Mouse (Mus musculus): ENCODE data around the gene Glt28d2.
"Not testable (repeated sequence)": the region's sequence is repeated elsewhere in the genome, so short reads cannot be mapped to it uniquely, and the experiment has no call there.

Gene Glt28d2

DNA sequence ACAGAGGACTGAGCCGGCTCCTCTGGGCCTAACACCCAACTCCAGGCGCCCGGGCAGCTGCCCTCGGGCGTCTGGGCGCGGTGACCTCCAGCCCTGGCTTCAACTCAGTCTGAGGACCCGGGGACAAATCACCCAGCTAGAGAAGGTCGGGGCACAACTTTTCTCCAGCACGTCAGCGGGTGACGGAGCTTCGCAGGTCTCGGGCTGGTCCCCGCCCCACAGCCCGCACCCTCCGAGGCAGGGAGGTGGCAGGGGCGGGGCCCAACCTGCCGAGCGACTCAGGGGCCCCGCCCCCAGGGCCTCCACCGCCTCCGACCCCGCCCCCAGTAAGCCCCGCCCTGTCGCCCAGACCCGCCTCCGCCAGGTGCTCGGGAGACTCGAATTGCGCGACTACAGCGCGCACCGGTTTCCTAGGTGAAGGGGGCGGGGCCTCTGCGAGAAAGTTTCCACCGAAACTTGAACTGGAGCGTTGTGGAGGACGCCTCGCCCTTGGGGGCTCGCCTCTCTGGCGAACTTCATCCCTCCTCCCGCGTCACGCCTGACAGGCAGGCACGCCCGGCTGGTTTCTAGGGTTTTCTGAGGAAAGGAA is at the start of gene Glt28d2, which contains the start of gene Gm37240:
Gene Glt28d2, minus strand, starts transcription at position 278 of the 589 bp plus-strand sequence.
Gene Gm37240, minus strand, starts transcription at position 280 of the 589 bp plus-strand sequence.
- in situ Hi-C loops (cut with MboI, MseI): no loop called here

DNA sequence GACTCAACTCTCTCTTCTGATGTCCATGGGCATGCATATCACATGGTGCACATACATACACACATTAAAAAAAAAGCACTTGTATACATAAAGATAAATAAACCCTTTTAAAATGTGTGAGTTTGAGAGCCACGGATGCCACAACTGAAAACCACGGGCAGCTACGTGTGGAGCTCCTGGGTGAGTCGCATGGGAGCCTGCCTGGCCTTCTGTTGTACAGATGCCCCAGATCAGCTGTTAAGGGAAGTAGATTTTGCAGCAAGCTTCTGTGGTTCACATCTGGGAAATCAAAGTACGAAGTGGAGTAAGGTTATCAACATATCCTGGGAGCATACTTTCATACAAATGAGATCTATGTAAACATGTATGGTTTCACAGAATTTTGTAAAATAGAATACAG is 46.3 kb upstream of the Glt28d2 start:
- in situ Hi-C loops (cut with MboI, MseI): no loop called here

DNA sequence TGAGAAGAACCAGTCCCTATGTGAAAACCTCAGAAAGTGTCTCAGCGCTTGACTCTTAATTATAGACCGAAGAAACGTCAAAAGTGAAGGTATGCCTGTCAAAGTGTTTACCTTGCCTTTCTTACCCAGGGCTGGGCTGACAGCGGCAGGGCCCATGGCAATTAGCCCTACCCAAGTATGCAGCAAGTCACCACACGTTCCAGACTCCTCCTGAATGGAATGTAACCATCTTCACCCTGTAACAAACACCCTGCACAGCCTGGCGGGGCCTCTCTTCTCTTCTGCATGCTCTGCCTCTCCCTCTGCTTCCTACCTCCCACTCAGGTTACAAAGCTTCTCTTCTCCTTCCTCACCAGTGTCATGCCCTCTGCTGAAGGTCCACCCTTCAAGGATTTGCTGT is 44.5 kb upstream of the Glt28d2 start:
- in situ Hi-C loops (cut with MboI, MseI): no loop called here

DNA sequence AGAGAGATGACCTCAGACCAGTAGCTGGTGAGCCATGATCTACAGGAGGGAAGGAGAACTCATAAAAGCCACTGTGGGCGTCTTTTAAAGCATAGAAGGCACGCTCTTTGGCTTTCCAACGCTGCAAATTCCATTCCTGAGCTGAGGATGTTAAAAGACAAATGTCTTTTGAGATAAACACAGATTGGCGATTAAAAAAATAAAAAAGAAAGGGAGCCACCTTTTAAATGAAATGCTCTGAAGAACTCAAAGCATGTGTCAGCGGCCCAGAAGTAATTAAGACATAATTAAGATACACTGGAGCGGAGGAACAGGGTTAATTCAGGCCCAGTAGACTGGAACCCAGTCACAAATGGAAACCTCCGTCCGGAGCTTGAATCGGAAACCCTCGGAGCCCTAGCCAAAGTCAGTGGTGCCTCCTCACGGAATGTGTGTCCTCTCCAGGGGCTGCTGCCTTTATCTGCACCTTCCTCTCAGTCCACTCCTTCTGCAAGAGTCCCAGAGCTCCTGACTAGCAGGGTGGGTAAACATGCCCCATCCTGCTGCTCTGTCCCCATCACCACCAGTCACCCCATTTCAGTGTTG is 43.4 kb upstream of the Glt28d2 start:
- in situ Hi-C loops (cut with MboI, MseI): no loop called here

DNA sequence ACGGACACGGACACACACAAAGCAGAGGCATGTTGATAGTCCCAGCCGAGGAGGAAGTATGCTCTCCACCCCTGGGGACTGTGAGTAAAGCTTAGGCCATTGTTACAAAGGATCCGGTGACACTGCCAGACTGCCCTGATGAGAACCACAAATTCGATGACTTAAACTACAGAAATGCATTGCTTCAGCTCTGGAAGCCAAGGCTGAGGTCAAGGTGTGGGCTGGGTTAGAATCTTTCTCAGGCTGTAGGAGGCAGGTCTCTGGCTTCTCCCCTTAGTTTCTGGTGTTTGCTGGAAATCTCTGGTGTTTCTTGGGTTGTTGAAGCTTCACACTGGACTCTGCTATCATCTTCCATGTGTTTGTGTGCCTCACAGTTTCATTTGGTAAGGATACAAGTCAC is 42.4 kb upstream of the Glt28d2 start:
- in situ Hi-C loops (cut with MboI, MseI): loop anchor here (5.0 kb wide), 1 partner anchor 222 kb away; no protein-coding TSS in a partner anchor

DNA sequence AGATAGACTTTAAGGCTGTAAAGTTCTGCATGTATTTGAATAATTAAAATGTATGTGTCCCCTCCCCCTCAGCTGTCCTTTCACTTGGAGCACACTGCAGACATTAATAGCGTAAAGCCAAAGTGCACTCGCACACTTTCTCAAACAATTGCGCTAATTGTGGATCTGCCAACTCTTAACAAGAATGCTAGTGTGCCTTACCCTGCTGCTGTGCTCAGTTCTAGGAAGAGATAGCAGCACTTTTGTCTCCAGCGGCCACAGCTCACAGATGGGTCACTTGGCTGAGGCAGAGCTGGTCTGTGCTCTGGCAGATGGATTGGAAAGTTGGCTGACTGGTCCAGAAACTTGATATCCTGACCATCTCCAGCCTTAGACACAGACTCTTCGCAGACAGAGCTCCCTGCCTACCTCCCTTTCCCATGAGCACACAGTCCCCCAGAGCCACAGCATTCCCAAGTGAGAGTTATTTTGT is 40.9 kb upstream of the Glt28d2 start:
- in situ Hi-C loops (cut with MboI, MseI): loop anchor here (5.0 kb wide), 1 partner anchor 221 kb away; no protein-coding TSS in a partner anchor

DNA sequence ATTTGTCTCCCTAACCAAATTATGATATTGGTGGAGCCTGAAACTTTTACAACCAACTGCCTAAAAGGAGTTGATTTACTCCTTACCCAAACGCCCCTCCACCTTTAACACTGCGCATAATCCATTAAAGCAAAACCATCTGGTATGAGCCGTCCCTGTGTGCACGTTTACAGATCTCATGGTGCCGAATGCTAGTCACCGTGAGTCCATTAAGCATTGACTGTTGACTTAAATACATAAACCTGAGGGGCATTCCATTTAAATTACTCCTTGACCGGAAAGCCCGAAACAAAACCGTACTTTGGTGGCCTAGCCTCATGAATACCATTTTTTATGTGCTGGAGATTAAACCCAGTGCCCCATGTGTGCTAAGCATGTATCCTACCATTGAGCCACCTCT is 40.0 kb upstream of the Glt28d2 start:
- in situ Hi-C loops (cut with MboI, MseI): loop anchor here (5.0 kb wide), 1 partner anchor 220 kb away; no protein-coding TSS in a partner anchor

DNA sequence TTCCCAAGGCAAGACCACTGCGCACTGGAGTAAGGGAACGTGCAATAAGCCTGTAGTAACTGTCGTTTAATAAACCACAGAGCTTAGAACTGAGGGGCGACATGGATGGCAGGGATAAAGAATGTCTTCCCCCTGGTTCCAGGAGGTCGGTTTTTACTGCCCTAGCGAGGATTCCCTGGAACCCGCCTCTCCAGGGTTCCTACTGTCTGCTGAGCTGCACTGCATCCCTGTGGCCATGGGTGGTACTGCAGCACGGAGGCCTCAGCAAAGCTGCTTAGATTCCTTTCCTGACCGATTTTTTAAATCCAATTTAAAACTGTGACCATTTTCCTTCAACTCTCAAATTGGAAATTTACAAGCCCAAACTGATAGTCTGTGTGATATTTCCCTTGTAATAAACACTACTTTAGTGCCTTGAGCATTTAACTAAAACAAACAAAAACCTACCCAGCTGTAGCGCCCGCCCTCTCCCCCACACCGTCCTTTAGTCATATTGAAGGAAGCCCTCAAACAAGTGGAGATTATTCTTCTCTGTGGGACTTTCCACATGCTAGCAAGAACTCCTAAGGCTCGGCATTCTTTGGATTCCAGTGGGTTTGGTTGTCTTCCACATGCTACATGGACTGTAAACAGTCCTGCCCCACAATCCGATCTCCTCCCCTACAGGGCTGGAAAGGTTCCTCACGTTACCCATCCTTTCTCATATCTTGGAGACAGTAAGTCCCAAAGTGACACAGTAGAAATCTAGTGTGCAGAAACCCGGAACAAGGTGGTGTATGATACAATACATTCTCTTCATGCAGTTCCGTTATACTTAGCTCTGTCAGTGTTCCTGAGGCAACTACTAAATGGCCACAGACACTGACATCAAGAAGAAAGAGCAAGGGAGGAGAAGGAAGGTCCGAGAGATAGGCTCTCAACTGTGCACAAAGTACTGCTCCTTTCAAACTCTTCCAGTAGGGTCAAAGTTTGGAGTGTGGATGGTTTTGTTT is 36.9 kb upstream of the Glt28d2 start:
- in situ Hi-C loops (cut with MboI, MseI): no loop called here

DNA sequence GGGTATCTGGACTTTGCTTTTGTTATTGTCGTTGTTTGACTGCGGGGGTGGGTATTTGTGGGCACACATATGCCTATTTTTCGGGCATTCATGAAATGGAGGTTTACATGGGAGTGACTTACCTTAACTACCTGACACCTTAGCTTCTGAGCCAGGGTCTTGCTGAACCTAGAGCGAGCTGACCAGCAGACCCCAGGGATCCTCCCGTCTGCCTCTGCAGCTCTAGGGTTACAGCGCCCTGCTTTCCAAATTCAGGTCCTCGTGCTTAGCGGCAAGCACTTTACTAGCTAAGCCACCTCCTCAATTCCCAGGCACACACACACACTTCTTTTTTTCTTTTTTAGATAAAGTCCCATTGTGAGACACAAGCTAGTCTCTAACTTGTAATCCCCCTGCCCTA is 36.0 kb upstream of the Glt28d2 start:
- in situ Hi-C loops (cut with MboI, MseI): no loop called here

DNA sequence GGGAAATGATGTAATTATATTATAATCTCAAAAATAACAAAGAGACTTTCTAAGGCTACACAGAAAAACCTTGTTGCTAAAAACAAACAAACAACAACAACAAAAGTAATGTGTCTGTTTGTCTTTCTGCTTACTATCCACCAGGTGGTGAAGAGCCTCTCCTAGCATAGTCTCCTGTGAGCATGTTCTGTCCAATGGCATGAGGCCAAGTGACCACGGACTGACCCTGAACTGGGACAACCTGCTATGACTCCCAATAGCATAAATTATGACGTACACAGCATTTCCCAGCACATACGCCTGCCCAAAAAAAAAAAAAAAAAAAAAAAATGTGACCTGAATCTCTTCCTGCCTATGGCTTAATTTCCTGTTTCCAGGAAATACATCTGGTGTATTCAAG is 35.0 kb upstream of the Glt28d2 start:
- in situ Hi-C loops (cut with MboI, MseI): no loop called here

DNA sequence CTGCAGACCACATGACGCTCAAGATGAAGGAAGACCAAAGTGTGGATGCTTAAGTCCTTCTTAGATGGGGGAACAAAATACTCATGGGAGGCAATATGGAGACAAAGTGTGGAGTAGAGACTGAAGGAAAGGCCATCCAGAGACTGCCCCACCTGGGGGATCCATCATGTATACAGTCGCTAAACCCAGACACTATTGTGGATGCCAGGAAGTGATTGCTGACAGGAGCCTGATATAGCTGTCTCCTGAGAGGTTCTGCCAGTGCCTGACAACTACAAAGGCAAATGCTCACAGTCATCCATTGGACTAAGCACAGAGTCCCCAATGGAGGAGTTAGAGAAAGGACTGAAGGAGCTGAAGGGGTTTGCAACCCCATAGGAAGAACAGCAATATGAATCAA is 33.4 kb upstream of the Glt28d2 start:
- in situ Hi-C loops (cut with MboI, MseI): not testable (repeated sequence)

DNA sequence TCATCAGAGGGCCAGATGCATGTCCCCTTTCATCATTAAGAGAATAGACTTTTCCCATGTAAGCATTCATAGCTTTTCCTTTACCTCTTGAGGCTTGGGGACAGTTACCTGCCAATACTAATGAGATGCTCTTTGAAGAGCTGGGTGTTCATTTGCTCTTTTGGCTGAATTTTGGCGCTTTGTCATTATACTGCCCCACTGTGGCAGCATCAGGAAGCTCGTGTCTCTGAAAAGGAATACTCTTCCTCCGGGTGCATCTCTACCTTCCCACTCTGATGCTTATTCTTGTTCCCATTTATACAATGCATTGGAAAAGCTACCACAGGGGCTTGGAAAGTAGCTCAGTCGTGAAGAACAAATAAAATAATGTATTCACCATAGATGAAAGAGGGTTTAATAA is 30.3 kb upstream of the Glt28d2 start:
- in situ Hi-C loops (cut with MboI, MseI): no loop called here

DNA sequence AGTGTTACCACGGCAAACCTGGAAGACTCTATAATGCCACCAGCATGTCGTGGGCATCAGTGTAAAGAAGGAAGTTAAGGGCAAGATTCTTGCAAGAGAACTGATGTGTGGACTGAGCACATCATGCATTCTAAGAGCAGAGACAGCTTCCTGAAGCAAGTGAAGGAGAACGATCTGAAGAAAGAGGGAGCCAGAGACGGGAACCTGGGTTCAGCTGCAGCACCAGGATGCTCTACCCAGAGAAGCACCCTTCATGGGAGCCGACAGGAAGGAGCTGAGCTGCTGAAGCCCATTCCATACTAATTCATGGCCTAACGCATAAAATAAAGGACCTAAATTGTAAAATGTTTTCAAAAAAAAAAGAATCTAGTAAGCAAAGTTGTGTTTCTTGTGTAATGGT is 27.5 kb upstream of the Glt28d2 start:
- in situ Hi-C loops (cut with MboI, MseI): no loop called here

DNA sequence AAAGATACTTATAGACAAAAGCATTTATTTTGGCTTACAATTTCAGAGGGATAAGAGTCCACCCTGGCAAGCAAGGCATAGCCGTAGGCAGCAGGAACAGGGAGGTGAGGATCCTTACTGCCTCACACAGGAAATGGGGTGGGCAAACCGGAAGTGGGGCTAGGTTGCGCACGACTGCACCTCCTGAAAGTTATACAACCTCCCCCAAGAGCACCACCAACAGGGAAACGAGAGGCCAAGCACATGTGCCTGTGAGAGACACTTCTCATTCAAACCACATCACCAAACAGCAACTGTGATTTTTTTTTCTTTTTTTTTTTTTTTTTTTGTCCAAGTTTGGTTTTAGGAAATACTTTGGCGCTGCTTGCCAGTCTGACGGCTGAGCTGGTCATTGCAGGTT is 19.8 kb upstream of the Glt28d2 start:
- in situ Hi-C loops (cut with MboI, MseI): no loop called here

DNA sequence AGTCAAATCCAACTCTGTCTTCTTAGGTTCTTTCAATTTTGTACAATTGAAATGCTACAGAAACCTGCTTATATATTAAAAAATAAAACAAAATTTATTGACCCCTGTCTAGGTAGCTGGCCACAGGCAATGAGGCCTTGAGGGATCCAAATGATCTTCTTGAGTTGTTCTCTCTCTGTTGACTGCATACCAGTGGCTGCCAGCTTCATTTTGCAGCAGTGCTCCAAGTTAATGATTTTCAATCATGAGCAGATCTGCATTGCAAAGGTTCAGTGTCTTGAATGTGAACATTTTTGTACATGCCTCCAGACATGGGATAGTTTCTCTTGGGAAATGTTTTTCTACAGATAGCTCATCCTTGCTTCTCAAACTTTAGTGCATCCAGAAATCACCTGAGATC is 17.1 kb upstream of the Glt28d2 start:
- in situ Hi-C loops (cut with MboI, MseI): no loop called here

DNA sequence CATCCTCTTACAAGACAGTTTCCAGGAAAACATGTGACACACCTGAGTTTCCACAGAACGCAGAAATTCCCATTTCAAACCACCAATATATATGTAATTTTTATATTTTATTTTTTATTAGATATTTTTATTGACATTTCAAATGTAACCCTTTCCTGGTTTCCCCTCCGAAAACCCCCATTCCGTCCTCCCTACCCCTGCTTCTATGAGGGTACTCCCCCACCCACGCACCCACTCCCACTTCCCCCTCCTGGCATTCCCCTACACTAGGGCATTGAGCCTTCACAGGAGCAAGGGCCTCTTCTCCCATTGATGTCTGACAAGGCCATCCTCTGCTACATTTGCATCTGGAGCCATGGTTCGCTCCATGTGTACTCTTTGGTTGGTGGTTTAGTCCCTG is 7.7 kb upstream of the Glt28d2 start:
- in situ Hi-C loops (cut with MboI, MseI): no loop called here

DNA sequence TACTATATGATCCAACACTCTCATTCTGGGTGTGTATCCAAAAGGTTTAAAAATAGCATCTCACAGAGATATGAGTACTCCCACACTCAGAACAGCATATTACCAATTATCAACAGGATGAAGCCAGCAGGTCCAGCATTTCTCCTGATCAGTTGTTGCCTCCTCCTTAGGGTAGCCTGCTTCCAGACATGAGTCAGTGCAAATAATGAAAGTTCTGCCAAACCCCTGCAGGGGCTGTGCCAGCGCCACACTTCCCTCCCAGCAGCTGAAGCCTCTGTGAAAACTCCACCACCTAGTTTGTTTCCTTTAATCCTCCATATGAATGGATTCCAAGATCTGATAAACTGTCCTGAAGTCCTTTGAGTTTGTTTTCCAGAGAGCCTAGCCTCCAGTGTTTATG is 4.3 kb upstream of the Glt28d2 start:
- in situ Hi-C loops (cut with MboI, MseI): no loop called here

DNA sequence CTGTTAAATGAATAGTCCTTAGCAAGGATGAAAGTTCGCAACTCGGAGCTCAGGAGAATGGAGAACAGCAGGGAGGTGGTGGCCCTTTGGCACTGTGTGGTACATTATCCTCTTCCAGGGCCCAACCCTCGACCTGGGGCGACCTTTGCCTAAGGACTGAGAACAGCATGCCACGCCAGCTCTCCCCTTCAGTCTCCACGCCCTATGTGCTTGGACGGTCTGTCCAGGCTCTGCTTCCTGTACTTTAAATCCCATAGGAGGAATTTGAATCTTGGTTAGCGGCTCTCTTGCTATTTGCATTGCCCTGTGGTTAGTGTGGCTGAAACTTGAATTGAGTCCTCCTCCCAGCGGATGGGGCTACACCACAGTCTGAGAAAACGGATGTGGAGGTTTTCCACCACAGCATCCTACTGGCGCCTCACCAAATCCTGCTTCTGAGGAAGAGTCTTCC is 930 bp upstream of the Glt28d2 start:
- in situ Hi-C loops (cut with MboI, MseI): no loop called here

DNA sequence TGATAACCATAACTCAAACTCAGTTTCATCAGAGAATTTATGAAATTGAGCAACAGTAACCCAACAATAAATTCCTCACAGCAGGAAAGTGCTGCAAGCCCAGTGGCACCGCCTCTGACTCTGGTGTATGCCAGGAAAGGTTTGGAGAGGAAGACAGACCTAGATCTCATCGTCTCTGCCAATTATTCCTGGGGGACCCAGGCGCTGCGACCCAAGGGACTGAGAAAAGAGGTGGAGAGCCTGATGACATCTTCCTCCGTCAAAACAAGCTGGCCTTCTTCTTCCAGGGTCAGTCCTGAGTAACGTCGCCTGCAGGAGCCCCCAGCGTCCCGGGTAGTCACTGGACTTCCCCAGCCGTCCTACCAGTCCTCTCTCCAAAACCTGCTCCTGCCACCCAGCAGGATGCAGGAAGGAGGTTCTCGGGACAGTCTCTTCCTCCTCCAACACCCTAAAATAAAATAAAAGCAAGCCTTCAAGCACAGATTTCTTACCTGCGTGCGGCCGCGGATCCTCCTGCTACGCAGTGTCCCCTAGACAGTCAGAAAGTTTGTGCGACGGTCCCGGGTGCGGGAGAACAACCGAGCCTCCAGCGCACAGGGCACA is 579 bp downstream of the Glt28d2 start:
- in situ Hi-C loops (cut with MboI, MseI): no loop called here

DNA sequence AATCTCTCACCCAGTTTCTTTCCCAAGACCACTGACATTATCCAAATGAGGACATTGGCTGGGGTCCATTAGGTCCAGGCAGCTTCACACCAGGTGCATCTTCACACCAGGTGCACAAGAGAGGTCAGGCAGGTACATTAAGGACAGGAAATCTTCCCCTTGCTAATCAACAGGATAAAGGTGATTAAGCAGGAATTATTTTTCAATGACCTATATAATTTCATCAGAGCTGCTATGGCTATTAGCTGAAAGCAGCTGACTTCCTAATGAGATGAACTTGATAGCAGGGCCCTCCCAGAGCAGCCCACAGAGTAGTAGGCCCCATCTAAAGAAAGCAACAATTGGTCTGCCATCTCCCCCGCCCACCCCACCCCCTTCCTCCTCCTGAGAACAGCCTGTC is 1.4 kb downstream of the Glt28d2 start:
- in situ Hi-C loops (cut with MboI, MseI): no loop called here

DNA sequence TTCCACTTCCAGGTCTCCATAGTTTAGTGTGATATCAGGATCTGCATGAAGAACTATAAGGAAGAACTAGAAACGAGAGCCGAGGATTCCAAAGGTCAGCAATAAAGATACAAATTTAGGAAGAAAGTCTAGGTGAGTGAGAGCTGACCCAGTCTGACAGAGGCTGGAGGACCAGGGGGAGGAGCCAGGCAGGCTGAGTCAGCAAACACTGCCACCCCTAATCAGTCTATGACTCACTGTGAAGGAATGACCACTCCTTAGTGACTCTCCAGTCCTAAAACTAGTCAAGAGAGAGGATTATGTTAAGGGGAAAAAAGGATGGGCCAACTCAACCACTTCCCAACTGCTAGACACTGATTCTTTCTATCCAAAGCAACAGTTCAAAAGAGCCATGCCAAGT is 6.6 kb downstream of the Glt28d2 start:
- in situ Hi-C loops (cut with MboI, MseI): no loop called here

DNA sequence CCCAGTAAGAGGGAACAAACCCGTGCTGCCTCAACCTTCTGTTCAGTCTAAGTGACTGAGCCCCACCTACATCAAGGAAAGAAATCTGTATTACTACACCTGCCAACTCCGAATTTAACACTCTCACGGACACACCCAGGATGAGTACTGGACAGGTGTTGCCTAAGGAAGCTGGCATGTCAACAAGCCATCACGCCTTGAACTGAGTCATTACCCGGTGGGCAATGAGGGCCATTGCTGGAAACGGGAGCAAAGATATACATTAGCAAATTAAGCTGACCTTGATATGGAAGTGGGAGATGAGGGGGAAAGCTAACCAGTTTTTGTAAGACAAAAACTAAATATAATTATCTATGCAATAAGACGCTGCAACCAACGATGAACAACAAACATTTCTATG is 7.2 kb downstream of the Glt28d2 start:
- in situ Hi-C loops (cut with MboI, MseI): no loop called here

Data from regulatory T cell (primary cell).